Mouse (Mus musculus) embryonic facial prominence, embryonic 11.5 days (tissue): ENCODE measurements at regions not wholly inside any gene's neighbourhood (a gene's known extent, or its start where the extent isn't known, plus 50 kb on each side); places are given as distances from the start of the nearest gene placed in this dataset.

Experiments
- ATAC-seq: fragments of 200-750 bp; cut with Nextera tagmentation; replicated peaks from 2 replicates; pipeline ENCODE4 v1.8.0; 2017; ENCODE audit warnings: low read depth; ENCODE audit not compliant: insufficient number of reproducible peaks, low FRiP score, low TSS enrichment
- DNase-seq: peaks from one replicate; pipeline ENCODE4 v3.0.0-alpha.2; 2015; ENCODE audit warnings: low spot score
- H3K27ac ChIP-seq: fragments of 300-500 bp; sonication (generic); replicated peaks from 2 replicates; pipeline ENCODE4 v1.5.1; 2014; ENCODE audit warnings: mild to moderate bottlenecking, low read depth, low read length, control low read depth
- H3K27me3 ChIP-seq: fragments of 300-500 bp; sonication (generic); 2 replicates; pipeline ENCODE4 v1.6.1; 2014; ENCODE audit warnings: mild to moderate bottlenecking, low read length, moderate library complexity, mixed read lengths; ENCODE audit not compliant: control insufficient read depth, insufficient read depth
- H3K36me3 ChIP-seq: fragments of 300-500 bp; sonication (generic); replicated peaks from 2 replicates; pipeline ENCODE4 v1.6.1; 2014; ENCODE audit warnings: low read depth, mild to moderate bottlenecking, low read length, moderate library complexity, mixed read lengths; ENCODE audit not compliant: control insufficient read depth, insufficient read depth
- H3K4me1 ChIP-seq: fragments of 300-500 bp; sonication (generic); 2 replicates; pipeline ENCODE4 v1.6.1; 2014; ENCODE audit warnings: low read length, mixed read lengths; ENCODE audit not compliant: control insufficient read depth, insufficient read depth
- H3K4me2 ChIP-seq: fragments of 300-500 bp; sonication (generic); 2 replicates; pipeline ENCODE4 v1.6.1; 2014; ENCODE audit warnings: low read depth, mild to moderate bottlenecking, control low read depth, low read length, moderate library complexity
- H3K4me3 ChIP-seq: fragments of 300-500 bp; sonication (generic); 2 replicates; pipeline ENCODE4 v1.5.1; 2014; ENCODE audit warnings: low read depth, low read length, control low read depth
- H3K9ac ChIP-seq: fragments of 300-500 bp; sonication (generic); replicated peaks from 2 replicates; pipeline ENCODE4 v1.6.1; 2014; ENCODE audit warnings: mild to moderate bottlenecking, control low read depth, low read length
- H3K9me3 ChIP-seq: fragments of 300-500 bp; sonication (generic); replicated peaks from 2 replicates; pipeline ENCODE4 v1.6.1; 2016; ENCODE audit warnings: mild to moderate bottlenecking, low read length, inconsistent platforms, mixed read lengths; ENCODE audit not compliant: control insufficient read depth
- WGBS: fragments of 180-500 bp; shearing (Covaris S2); extraction: QIAGEN DNeasy Blood & Tissue Kit; methylation state at CpG from one replicate; pipeline ENCODE4 v1.1.7; 2014; 5-methylcytosine and 5-hydroxymethylcytosine counted together

DNA sequence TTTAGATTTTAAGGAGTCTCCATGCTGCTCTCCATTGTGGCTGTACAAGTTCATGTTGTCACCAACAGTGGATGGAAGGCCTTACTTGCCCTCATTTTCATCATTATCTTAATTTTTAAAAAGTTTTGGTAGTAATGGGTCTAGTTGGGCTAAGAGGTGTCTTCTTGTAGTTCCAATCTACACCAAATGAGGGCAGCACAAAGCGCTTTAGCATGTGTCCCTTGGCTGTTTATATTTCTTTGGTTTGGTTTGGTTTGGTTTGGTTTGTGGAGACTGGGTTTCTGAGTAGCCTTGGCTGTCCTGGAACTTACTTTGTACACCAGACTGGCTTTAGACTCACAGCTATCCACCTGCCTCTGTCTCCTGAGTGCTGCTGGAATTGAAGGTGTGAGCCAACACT is 125.4 kb upstream of the Slc22a23 start:
- no peak overlapping the region for H3K27ac ChIP-seq
- H3K9me3 ChIP-seq = no peaks in the 10 kb centered on the region
- H3K9ac ChIP-seq = no peak overlapping the region
- no peak overlapping the region for H3K4me3 ChIP-seq
- WGBS = 61% methylated on average over 1 of the region's 1 CpGs
- no peaks in the 10 kb centered on the region for H3K27me3 ChIP-seq
- ATAC-seq = no peak
- no peaks in the 10 kb centered on the region for H3K36me3 ChIP-seq
- H3K4me2 ChIP-seq = no peak overlapping the region
- DNase-seq = no peak
- no peaks in the 10 kb centered on the region for H3K4me1 ChIP-seq

DNA sequence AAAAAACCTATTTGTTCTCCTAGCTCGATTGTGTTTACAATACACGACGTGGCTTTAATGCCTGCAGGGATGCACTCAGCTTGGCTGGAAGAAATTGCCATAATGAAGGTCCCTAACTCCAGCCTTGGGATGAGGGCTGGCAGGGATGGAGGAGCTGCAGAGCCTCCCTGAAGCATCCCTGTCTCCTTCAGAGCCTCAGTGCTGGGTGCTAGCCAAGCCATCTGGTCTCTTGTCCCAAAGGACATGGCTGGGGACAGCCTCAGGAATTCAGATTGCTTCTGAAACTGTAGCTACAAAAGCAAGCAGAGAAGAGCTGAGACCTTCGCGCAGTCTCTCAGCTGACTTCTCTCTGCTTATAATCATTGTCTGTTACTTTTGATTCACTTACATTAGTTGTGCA is 124.6 kb upstream of the Slc22a23 start:
- Histone ChIP-seq H3K9me3 (no peaks in the 10 kb centered on the region), H3K36me3 (no peaks in the 10 kb centered on the region), H3K4me2 (no peak overlapping the region), H3K27ac (no peak overlapping the region), H3K9ac (no peak overlapping the region), H3K27me3 (no peaks in the 10 kb centered on the region), H3K4me3 (no peak overlapping the region), H3K4me1 (no peaks in the 10 kb centered on the region)
- no peak for ATAC-seq
- no peak for DNase-seq
- 86% methylated on average over 5 of the region's 5 CpGs for WGBS

DNA sequence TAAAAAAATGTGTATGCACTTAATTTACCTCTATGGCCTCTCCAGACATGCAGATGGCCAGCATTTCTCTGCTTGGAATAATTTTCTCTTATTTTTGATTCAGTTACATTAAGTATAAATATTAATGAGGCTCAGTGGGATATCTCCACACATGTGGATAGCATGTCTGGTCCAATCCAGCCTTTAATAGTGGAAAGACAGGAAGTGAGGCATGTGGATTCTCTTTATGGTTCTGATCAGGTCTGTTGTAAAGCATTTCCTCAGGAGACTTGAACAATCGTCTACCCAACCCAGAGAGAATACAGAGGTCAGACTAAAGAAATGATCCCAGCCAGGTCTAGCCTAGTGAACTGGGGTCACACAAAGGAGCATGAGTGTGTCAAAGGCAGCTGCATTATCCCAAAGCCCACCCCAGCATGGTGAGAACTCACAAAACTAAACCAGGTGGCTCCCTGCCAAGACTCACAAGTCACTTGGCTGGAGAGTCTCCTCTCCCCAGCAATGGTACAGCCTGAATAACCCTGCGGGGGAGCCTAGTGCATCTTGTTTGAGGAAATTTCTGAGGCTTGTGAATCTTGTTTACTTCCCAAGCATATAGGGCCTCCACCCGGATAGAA is 123.3 kb upstream of the Slc22a23 start:
- Histone ChIP-seq H3K4me3 (no peak overlapping the region), H3K9ac (no peak overlapping the region), H3K27ac (no peak overlapping the region), H3K36me3 (no peaks in the 10 kb centered on the region), H3K9me3 (no peaks in the 10 kb centered on the region), H3K27me3 (no peaks in the 10 kb centered on the region), H3K4me1 (no peaks in the 10 kb centered on the region), H3K4me2 (no peak overlapping the region)
- WGBS = 65% methylated on average over 3 of the region's 3 CpGs
- ATAC-seq = no peak
- DNase-seq = no peak

DNA sequence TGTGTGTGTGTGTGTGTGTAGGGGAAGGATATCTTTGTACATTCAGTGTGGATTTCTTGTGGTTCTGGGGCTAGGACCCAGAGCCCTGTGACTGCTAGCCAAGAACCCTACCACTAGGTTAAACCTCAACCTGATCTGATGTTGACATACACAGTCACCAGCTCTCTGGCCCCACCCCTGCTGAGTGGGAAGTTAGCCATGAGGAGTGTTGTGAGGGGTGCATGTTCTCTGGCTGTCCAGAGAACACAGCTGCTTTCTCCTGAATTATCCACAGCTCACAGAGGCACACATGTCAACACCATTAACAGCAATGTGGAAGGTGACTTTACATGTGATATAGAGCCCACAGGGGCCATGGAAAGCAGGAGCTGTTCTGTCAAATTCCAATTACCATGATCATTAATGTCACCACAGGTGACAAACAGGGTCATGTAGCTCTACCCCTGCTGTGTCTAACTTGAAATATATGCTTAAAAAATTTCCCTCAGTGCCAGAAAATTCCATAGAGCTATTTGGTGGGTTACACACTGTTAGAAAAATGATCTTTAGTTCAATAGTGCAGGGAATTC is 121.0 kb upstream of the Slc22a23 start:
- Histone ChIP-seq H3K4me3 (no peak overlapping the region), H3K4me2 (no peak overlapping the region), H3K9ac (no peak overlapping the region), H3K9me3 (no peaks in the 10 kb centered on the region), H3K36me3 (no peaks in the 10 kb centered on the region), H3K27me3 (no peaks in the 10 kb centered on the region), H3K27ac (no peak overlapping the region), H3K4me1 (no peaks in the 10 kb centered on the region)
- ATAC-seq = no peak
- DNase-seq = no peak

DNA sequence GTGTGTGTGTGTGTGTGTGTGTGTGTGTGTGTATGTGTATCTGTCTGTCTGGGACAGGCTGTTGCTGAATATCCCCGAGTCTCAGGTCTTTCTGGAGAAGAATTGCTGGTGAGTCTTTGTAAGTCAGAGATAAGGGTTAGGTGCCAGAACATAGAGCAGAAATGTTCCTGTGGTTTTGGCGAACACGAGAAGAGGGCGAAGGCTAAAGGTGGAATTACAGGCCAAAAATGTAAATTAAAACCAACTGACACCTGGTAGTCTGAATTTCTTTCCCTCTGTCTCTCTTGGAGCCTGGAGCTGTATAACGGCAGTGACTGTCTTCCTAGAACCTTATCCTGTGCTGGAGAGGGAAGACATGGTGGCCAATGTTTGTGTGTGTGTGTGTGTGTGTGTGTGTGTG is 120.5 kb upstream of the Slc22a23 start:
- no peak overlapping the region for H3K4me3 ChIP-seq
- DNase-seq (no peak), ATAC-seq (no peak)
- H3K36me3 ChIP-seq = no peaks in the 10 kb centered on the region
- H3K27ac ChIP-seq = no peak overlapping the region
- no peaks in the 10 kb centered on the region for H3K4me1 ChIP-seq
- no peaks in the 10 kb centered on the region for H3K27me3 ChIP-seq
- no peaks in the 10 kb centered on the region for H3K9me3 ChIP-seq
- no peak overlapping the region for H3K4me2 ChIP-seq
- H3K9ac ChIP-seq = no peak overlapping the region
- WGBS = 55% methylated on average over 5 of the region's 5 CpGs

DNA sequence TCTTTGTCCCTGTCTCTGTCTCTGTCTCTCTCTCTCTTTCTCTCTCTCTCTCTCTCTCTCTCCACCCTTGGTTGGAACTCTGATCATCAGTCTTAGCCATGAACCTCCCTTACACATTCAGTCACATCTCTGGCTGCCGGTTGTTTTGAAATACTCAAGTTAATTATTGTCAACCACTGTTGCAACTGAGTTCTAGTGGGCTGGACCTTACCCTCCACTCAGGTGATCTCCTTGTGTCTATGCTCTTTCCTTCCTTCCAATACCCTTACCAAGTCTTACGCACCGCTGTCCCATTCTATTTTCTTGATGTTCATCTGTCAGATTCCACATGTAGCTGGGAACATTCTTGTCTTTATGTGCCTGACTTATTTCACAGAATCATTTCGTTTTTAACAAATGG is 119.2 kb upstream of the Slc22a23 start:
- no peaks in the 10 kb centered on the region for H3K9me3 ChIP-seq
- ATAC-seq (no peak), DNase-seq (no peak)
- H3K27me3 ChIP-seq = no peaks in the 10 kb centered on the region
- H3K4me1 ChIP-seq = no peaks in the 10 kb centered on the region
- H3K4me3 ChIP-seq = no peak overlapping the region
- no peaks in the 10 kb centered on the region for H3K36me3 ChIP-seq
- H3K9ac ChIP-seq = no peak overlapping the region
- WGBS = 95% methylated on average over 4 of the region's 4 CpGs
- no peak overlapping the region for H3K4me2 ChIP-seq
- H3K27ac ChIP-seq = no peak overlapping the region

DNA sequence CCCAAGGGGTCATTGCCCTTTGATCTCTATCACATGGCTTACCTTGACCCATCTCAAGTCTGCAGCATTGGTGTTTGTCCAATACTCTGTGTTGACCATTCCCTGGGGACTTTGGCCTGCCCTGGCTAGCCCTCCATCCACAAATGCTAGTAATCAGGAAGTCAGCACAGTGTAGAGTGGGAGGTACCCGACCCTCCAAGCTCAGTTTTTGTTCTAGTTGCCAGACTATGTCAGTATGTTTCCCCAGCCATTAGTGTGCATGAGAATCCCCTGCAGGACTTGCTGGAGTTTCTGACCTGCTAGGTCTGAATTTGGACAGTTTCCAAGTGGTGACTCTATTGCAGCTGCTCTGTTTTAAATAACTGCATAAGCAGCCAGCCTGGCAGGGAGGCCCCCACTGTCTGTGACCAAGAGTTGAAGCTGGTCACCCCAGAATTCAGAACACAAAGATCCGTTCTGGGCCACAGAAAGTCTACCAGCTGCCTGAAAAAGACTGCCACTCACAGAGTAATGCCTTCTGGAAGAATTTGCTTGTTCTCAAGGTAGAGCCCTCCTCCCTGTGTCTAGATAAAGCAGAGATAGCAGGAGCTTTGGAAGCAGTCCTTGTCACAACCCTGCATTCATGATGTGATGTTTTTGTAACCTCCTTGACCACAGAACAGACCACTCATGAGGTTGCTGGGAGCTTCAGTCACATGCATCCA is 118.0 kb upstream of the Slc22a23 start:
- no peaks in the 10 kb centered on the region for H3K9me3 ChIP-seq
- H3K27ac ChIP-seq = no peak overlapping the region
- H3K4me2 ChIP-seq = no peak overlapping the region
- ATAC-seq (0 out of 2 replicates have a peak, but pooled peaks have one; percentile 39), DNase-seq (no peak)
- no peak overlapping the region for H3K4me3 ChIP-seq
- H3K9ac ChIP-seq = no peak overlapping the region
- H3K4me1 ChIP-seq = no peaks in the 10 kb centered on the region
- H3K27me3 ChIP-seq = no peaks in the 10 kb centered on the region
- H3K36me3 ChIP-seq = no peaks in the 10 kb centered on the region
- WGBS = 41% methylated on average over 2 of the region's 2 CpGs

DNA sequence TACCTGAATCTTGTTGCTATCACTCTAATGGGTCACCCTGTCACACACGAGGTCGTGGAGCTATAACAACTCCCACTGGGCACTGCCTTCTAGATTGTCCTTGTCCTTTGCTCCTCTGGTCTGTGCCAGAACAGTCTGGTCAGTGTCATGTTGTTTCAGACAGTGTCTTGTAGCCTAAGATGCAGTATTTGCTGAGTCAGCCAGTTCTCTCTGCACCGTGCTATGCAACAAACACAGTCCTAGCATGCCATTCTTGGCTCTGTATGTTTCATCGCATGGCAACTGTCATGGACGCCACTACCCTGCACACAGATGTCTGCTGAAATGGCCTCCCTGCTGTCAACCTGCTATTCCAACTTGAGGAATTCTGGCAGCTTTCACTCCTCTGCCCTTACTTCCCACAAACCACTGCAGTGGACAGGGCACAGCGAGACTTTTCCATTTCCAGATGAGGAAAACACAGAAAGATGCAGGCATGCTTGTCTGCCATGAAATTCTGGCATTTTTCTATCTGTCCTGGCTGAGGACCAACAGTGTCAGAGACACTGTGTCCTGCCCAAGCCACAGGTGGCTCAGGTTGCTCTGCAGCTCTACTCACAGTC is 117.3 kb upstream of the Slc22a23 start:
- H3K27me3 ChIP-seq = no peaks in the 10 kb centered on the region
- no peak for DNase-seq
- no peaks in the 10 kb centered on the region for H3K4me1 ChIP-seq
- no peak overlapping the region for H3K27ac ChIP-seq
- 80% methylated on average over 6 of the region's 6 CpGs for WGBS
- no peaks in the 10 kb centered on the region for H3K36me3 ChIP-seq
- H3K4me3 ChIP-seq = no peak overlapping the region
- no peak overlapping the region for H3K9ac ChIP-seq
- no peaks in the 10 kb centered on the region for H3K9me3 ChIP-seq
- no peak overlapping the region for H3K4me2 ChIP-seq
- no peak for ATAC-seq
